Mouse (Mus musculus) common myeloid progenitor, adult 5-6 weeks (primary cell): ENCODE measurements around the gene Gnaq. TPM values are rescaled to one million over a fixed set of nuclear protein-coding genes. Genes with fewer than 3 reads are reported as not detected.

Source experiments
- ATAC-seq: replicated peaks from 2 replicates; pipeline ENCODE4 v1.8.0; 2016; ENCODE audit warnings: low read depth, mild to moderate bottlenecking, moderate TSS enrichment, inconsistent platforms; ENCODE audit not compliant: poor library complexity, severe bottlenecking
- total RNA-seq: library from RNA; stranded (forward); fragments of 200-1000, 187-1606 nt; gene quantifications from 2 replicates; pipeline ENCODE4 v1.2.3, GENCODE M21; 2017

The Gnaq gene
- total RNA-seq, 1 experiment from 2014 or later = 20.5 TPM

- no peak for ATAC-seq
Measured at GRCm38 (mm10) chr19:16292056-16292608, 159.5 kb downstream of the Gnaq start.

GRCm38 (mm10) chr19:16292978-16293377, 160.3 kb downstream of the Gnaq start:
- ATAC-seq = no peak

GRCm38 (mm10) chr19:16300413-16300812, 167.8 kb downstream of the Gnaq start:
- ATAC-seq = no peak

- ATAC-seq = no peak
Measured at GRCm38 (mm10) chr19:16301336-16301735, 168.7 kb downstream of the Gnaq start.

GRCm38 (mm10) chr19:16309031-16309430, 176.4 kb downstream of the Gnaq start:
- no peak for ATAC-seq

- no peak for ATAC-seq
Measured at GRCm38 (mm10) chr19:16314295-16314821, 181.7 kb downstream of the Gnaq start.

GRCm38 (mm10) chr19:16315525-16315924, 182.9 kb downstream of the Gnaq start:
- no peak for ATAC-seq

- peak; percentile 76 for ATAC-seq
Measured at GRCm38 (mm10) chr19:16318128-16318811, 185.6 kb downstream of the Gnaq start.

- ATAC-seq = no peak
Measured at GRCm38 (mm10) chr19:16319986-16320385, 187.4 kb downstream of the Gnaq start.

GRCm38 (mm10) chr19:16322986-16323385, 190.4 kb downstream of the Gnaq start:
- peak; percentile 58 for ATAC-seq

- no peak for ATAC-seq
Measured at GRCm38 (mm10) chr19:16324239-16324638, 191.6 kb downstream of the Gnaq start.

GRCm38 (mm10) chr19:16325911-16326310, 193.3 kb downstream of the Gnaq start:
- ATAC-seq = peak; percentile 34; the same call in 1 of the 2 replicates

GRCm38 (mm10) chr19:16327401-16328073, 194.9 kb downstream of the Gnaq start:
- no peak for ATAC-seq

GRCm38 (mm10) chr19:16328074-16328850, 195.6 kb downstream of the Gnaq start:
- no peak for ATAC-seq

- ATAC-seq = no peak
Measured at GRCm38 (mm10) chr19:16329056-16329455, 196.4 kb downstream of the Gnaq start.

- ATAC-seq = no peak
Measured at GRCm38 (mm10) chr19:16329648-16330047, 197.0 kb downstream of the Gnaq start.

GRCm38 (mm10) chr19:16330161-16330560, 197.5 kb downstream of the Gnaq start:
- ATAC-seq = peak; percentile 53

- no peak for ATAC-seq
Measured at GRCm38 (mm10) chr19:16331047-16331446, 198.4 kb downstream of the Gnaq start.

- no peak for ATAC-seq
Measured at GRCm38 (mm10) chr19:16337866-16338530, 205.4 kb downstream of the Gnaq start.
